Mouse (Mus musculus): ENCODE data around the gene Pnpla3.

DNA sequence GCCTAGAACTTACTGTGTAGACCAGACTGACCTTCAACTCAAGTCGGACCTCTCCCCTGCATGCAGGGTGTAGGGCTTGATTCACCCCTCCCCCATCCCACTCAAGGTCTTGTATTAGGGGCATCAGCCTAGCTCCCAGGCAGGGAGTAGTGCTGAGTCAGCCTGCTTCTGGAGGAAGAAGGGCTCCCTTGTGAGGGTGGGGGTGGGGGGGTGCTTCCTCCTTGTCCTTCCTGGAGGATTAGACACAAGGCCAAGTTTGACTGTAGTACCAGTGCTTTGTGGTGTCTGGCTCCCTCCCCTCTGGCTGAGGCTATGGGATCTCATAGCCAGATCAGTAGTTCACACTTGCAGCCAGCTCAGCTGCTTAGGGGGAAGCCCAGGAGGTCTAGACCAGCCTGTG, 16.3 kb downstream of the Pnpla3 start:
- TF ChIP-seq POLR2A (IDR thresholded peaks at IDR 0.05; ENCODE audit: control insufficient read depth, extremely low read depth, insufficient read depth, low read length, poor library complexity) (no peak), CTCF (IDR thresholded peaks at IDR 0.05; ENCODE audit: borderline replicate concordance, control insufficient read depth, extremely low read depth, insufficient read depth, low read length, poor library complexity) (no peak)

Measured in thymus, adult 2 months (tissue).